Mouse (Mus musculus) large intestine, adult 2 months (tissue): ENCODE results near the gene Sdsl. TPM values are rescaled to one million over a fixed set of nuclear protein-coding genes. Genes with fewer than 3 reads are reported as not detected.
"Not testable (repeated sequence)": the region's sequence is repeated elsewhere in the genome, so short reads cannot be mapped to it uniquely, and the experiment has no call there.

ENCODE experiments used
- DNase-seq: peaks from one replicate; pipeline ENCODE4 v3.0.0-alpha.2; 2012; ENCODE audit warnings: low read depth, low spot score
- WGBS: fragments of 180-500 bp; shearing (Covaris S2); methylation state at CpG from one replicate; pipeline ENCODE4 v1.1.7; 2018; 5-methylcytosine and 5-hydroxymethylcytosine counted together
- polyA plus RNA-seq: library from polyadenylated mRNA; depleted of rRNA; stranded (reverse); fragments of >200 nt; gene quantifications from 2 replicates; pipeline ENCODE4 v1.2.3, GENCODE M21; 2012; rRNA removed

Sdsl gene
- 23.2 and 28.2 TPM in 2 replicates for polyA plus RNA-seq

GRCm38 (mm10) chr5:120472770-120473169 is at the start of gene Sdsl:
TSS of gene Sdsl (minus strand) at chr5:120472810.
- DNase-seq = no peak
- WGBS = 72% methylated on average over 8 of the region's 8 CpGs

GRCm38 (mm10) chr5:120517552-120517951 is 44.9 kb upstream of the Sdsl start:
- no peak for DNase-seq
- WGBS = 24% methylated on average over 9 of the region's 9 CpGs

- no peak for DNase-seq
- WGBS = 54% methylated on average over 15 of the region's 15 CpGs
Measured at GRCm38 (mm10) chr5:120516221-120516984, 43.8 kb upstream of the Sdsl start.

- no peak for DNase-seq
- 71% methylated on average over 7 of the region's 7 CpGs for WGBS
Measured at GRCm38 (mm10) chr5:120515451-120515850, 42.8 kb upstream of the Sdsl start.

GRCm38 (mm10) chr5:120514754-120515153 is 42.1 kb upstream of the Sdsl start:
- WGBS = 4% methylated on average over 4 of the region's 4 CpGs
- no peak for DNase-seq

- WGBS = 35% methylated on average over 9 of the region's 9 CpGs
- no peak for DNase-seq
Measured at GRCm38 (mm10) chr5:120514031-120514677, 41.5 kb upstream of the Sdsl start.

DNA sequence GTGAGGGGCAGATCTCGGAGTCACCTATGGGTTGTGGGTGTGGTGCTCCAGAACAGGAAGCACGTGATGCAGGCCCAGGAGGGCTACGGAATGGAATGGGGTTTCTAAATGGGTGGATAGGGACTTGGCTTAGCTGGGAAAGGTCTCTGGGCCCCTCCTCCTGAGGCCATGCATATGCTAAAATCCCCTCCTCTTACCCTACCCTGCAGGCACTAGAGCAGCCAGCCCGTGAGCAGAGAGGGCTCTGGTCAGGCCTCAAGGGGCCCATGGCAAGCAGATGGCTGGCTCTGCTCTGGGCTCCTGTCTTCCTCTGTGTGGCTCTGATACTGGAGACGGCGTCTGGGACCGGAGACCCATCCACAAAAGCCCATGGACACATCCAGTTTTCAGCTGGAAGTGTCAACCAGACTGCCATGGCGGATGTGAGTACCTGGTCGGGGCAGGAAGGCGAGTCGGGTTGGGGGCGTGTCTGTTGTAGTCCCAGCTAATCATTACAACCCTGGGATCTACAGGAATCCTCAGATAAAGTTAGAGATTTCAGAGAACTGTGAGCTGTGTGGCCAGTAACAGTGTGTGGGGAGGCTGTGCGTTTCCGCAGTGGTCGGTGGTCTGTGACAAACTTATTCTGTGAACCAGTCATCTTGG is 40.4 kb upstream of the Sdsl start:
- 66% methylated on average over 15 of the region's 15 CpGs for WGBS
- DNase-seq = no peak

- 2% methylated on average over 14 of the region's 14 CpGs for WGBS
Measured at GRCm38 (mm10) chr5:120511643-120512220, 39.1 kb upstream of the Sdsl start.

DNA sequence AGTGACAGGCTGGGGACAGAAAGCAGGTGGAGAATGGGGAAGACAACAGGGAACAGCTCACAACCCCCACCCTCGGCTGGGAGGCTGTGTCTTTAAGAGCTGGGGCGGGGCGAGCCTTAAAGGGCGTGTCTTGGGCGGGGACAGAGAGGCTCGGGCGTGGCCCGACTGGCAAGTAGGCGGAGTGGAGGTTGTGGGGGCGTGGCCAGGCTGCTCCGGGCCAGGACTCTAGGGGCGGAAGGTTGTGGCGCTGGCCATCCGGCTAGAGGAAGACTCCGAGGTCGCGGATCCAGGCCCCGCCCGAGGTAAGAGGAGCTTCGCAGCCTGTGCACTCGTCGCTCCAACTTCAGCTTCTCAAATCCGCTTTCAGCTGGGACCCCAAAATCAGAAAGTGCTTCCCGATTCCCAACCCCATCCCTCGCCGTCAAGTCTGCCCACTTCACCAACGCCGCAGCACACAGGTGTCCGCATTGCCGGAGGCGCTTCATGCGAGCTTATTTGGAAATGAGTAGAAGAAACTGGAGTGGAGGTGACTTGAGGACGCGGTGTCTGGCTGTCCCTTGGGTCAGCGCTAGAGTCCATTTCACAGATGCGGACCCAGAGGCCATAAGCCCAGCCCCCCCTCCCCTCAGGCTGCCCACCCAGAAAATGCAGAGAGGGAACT is 38.5 kb upstream of the Sdsl start, which contains the start of gene Slc8b1:
Slc8b1 (plus strand) TSS at position 187 of the 661 bp plus-strand sequence.
- no peak for DNase-seq
- WGBS = under 1% methylated on average over 35 of the region's 36 CpGs

More at GRCm38 (mm10) chr5:120511643-120512220, 39.1 kb upstream of the Sdsl start:
- no peak for DNase-seq

- no peak for DNase-seq
- WGBS = 77% methylated on average over 4 of the region's 4 CpGs
Measured at GRCm38 (mm10) chr5:120507311-120507710, 34.7 kb upstream of the Sdsl start.

DNA sequence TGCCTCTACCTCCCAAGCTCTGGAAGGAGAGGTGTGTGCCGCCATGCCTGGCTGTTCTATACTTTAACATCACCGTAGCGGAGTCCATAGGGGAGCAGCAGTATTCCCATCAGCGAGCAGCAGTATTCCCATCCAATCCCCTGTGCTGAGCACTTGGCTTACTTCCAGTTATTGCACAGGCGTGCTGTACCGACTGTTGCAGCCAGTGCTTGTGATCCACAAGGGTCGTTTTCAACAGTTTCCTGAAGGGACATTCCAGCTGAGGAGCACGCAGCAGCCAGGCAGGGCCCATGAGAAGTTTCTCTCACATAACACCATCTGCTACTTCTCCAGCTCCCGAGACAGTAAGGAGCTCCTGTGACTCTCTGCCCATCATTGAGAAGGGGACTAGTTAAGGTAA is 33.9 kb upstream of the Sdsl start:
- 59% methylated on average over 9 of the region's 9 CpGs for WGBS
- no peak for DNase-seq

DNA sequence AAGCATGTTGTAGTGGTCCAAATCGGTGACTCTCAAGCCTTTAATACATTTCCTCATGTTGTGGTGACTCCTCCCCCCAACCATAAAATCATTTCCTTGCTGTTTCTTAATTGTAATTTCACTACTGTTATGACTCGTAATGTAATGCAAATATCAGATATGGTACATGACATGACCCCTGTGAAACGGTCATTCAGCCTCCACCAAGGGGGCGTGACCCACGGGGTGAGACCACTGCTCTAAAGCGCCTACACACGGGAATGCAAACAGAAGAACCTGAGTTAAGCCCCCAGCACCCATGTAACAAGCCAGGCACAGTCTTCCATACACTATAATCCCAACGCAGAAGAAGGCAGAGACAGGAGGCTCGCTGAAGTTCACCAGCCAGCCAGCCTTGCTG is 33.2 kb upstream of the Sdsl start:
- no peak for DNase-seq
- WGBS = 39% methylated on average over 9 of the region's 9 CpGs

- DNase-seq = peak; percentile 82
- WGBS = 14% methylated on average over 16 of the region's 16 CpGs
Measured at GRCm38 (mm10) chr5:120505368-120505767, 32.8 kb upstream of the Sdsl start.

GRCm38 (mm10) chr5:120503144-120503795 is 30.7 kb upstream of the Sdsl start, which contains the start of gene Plbd2:
TSS of gene Plbd2 (minus strand) at chr5:120503625.
- no peak for DNase-seq

GRCm38 (mm10) chr5:120502675-120503143 is 30.1 kb upstream of the Sdsl start:
- DNase-seq = no peak
- 3% methylated on average over 12 of the region's 12 CpGs for WGBS

More at GRCm38 (mm10) chr5:120503144-120503795, 30.7 kb upstream of the Sdsl start, which contains the start of gene Plbd2:
- WGBS = 1% methylated on average over 54 of the region's 55 CpGs

DNA sequence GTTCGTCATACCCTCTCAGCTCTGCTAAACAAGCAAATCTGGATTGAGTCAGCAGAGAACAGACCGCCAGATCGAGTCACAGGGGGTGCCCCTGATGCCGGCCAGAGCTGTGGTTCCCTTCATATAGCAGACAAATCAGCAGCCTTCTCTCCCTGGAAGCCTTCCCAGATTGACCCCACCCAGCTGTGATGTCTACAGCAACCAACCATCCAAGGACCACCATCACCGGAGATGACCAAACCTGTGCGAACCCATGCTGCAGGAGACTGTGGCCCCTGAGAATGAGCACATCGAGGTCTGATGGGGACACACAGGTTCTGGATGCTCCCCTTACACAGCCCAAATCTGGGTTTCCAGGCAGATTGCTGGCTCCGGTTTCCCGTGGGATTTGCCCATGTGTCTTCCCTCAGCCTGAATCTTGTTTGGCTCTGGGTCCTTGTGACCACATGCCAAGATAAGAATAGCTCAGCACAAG is 29.6 kb upstream of the Sdsl start:
- no peak for DNase-seq
- 60% methylated on average over 9 of the region's 9 CpGs for WGBS

- not testable (repeated sequence) for DNase-seq
- 87% methylated on average over 9 of the region's 9 CpGs for WGBS
Measured at GRCm38 (mm10) chr5:120500609-120501008, 28.0 kb upstream of the Sdsl start.

- WGBS = 78% methylated on average over 4 of the region's 4 CpGs
- no peak for DNase-seq
Measured at GRCm38 (mm10) chr5:120499202-120499601, 26.6 kb upstream of the Sdsl start.

GRCm38 (mm10) chr5:120497071-120497470 is 24.5 kb upstream of the Sdsl start:
- DNase-seq = no peak
- WGBS = 93% methylated on average over 3 of the region's 3 CpGs
